Mouse (Mus musculus): Measurements from ENCODE around the gene Ehbp1.

Ehbp1 gene

GRCm38 (mm10) chr11:21968922-21969321 is 373.2 kb downstream of the Ehbp1 start:
- DNase-seq (ENCODE audit: low read depth, low spot score), result no peak

Measured in 3T3-L1 (cell line).